Mouse (Mus musculus) layer of hippocampus, adult 2 months (tissue): Measurements from ENCODE around the gene Fsip2. TPM values are rescaled to one million over a fixed set of nuclear protein-coding genes. Genes with fewer than 3 reads are reported as not detected.
A peak's percentile ranks its signal among the peaks of the same experiment; 100 is the strongest.

Experiments used
- DNase-seq, 2 experiments: peaks; one replicate each; pipeline ENCODE4 v3.0.0; 2022; ENCODE audit warnings: low spot score in 2 of 2
- H3K27ac ChIP-seq: fragments of 200-600 bp; 2 replicates; pipeline ENCODE4 v1.8.1; 2022
- H3K4me3 ChIP-seq: fragments of 200-600 bp; 2 replicates; pipeline ENCODE4 v1.8.1; 2022; ENCODE audit warnings: mild to moderate bottlenecking
- CTCF ChIP-seq: fragments of 200-600 bp; conservative IDR thresholded peaks from 2 replicates; pipeline ENCODE4 v1.8.1; 2022; ENCODE audit warnings: antibody characterized with exemption, mild to moderate bottlenecking, moderate library complexity
- long read RNA-seq, 2 experiments: library from polyadenylated mRNA; stranded (forward); transcript quantifications; one replicate each; pipeline ENCODE4 v2.0.0; 2021; ENCODE audit warnings: borderline mapping rate in 2 of 2
- total RNA-seq, 2 experiments: library from RNA; stranded (reverse); gene quantifications; 2 replicates each; pipeline ENCODE4 v1.2.3; 2021

Gene Fsip2
- not detected for total RNA-seq
- long read RNA-seq, experiment 1, result 0 reads
- long read RNA-seq, experiment 2, result 0 reads

DNA sequence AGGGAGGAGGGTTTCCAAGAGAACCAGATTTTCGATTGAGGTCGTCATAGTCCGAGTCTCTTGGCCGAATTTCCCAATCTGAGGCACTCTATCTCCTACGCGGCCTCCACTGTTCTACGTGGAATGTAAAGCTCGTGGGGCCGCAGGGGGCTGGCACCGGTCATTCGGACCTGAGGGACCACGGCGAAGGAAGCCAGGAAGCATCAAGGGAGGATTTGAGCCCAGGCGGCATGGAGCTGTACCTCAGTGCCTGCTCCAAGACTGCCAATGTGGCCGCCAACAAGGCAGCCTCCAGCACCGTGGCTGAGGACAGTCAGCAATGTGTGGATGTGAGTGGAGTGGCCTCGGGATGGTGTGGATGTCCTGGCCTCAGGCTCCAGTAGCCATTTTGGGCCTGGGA is at the start of gene Fsip2:
Gene Fsip2 (plus strand): TSS at position 163 of the 400 bp plus-strand sequence.
- TF ChIP-seq CTCF, result no peak
- no peak for DNase-seq

DNA sequence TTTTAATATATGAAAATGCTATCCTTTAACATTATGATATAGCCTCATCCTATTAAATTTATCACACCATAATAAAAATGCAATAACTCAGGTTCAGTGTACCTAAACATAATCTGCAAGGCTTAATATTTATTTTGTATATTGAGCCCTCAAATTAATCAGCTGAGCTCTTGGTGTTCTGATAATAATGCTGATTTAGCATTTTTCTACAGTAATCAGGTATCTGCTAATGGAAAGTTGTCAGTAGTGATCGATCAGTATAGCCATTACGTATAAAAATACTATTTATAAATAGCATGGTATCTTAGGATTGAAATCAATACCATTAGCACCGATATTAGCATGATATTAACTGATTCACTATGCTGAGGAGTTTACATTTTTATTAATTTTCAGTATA is 20.0 kb downstream of the Fsip2 start:
- H3K4me3 ChIP-seq, result no peak overlapping the region
- TF ChIP-seq CTCF, result no peak
- no peak overlapping the region for H3K27ac ChIP-seq
- no peak for DNase-seq

More for the DNA sequence above, at the start of gene Fsip2:
- Histone ChIP-seq H3K27ac (no peak within 1 kb of the TSS), H3K4me3 (no peak within 1 kb of the TSS)

DNA sequence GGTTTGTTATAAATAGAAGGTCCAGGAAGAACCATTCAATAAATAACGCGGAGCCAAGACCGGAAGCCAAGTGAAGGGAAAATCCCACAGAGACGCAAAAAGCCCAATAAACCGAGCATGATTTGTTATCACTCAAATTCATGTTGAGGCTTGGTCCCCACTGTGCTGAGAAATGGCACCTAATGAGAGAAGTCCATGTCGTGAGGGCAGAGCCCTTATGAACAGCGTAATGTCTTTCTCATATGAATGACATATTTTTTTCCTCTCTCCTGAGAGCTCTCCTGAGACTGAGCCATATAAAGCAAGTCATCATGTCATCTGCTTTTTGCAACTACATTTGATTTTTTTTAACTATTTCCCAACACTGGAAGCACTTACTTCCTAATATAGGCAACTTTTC is 82.4 kb downstream of the Fsip2 start:
- H3K4me3 ChIP-seq, result no peak overlapping the region
- no peak for DNase-seq
- no peak for TF ChIP-seq CTCF
- no peak overlapping the region for H3K27ac ChIP-seq

DNA sequence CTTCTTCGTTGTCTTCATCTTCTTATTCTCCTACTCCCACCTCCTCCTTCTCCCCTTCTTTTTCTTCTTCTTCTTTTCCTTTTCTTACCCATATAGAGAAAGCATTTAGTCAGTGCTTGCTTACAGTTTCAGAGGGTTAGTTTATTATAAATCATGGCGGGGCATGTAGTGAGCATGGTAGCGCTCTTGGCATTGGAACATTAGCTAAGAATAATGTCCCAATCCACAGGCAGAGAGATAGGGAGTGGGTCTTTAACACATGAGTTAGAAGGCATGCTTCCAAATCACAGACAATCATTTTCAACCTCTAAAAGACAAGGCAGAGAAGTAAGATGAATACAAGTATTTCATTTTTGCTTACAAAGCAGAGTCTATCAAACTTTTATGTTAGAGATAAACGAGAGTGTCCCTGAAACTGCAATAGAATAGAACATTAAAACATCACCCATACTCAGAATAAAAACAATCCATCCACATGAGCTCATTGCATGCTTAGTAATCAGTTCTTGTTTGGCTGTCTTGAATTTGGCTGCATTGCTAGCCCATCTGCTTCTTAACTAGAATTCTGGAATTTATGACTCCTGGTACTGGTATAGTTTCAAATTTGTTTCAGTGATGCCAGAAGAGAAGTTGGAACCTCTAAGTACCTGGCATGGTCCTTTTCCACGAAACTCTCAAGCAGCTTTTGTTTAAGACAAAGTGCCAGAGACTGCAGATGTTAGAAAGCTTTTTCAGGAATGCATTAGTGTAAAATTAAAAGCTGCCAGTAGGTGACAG is 109.7 kb downstream of the Fsip2 start:
- peak; percentile 32 to 73 for DNase-seq
- Histone ChIP-seq H3K27ac (peak overlapping the region; percentile 51; the same call in 1 of the 2 replicates), H3K4me3 (no peak overlapping the region)
- TF ChIP-seq CTCF, result no peak
